Mouse (Mus musculus): ENCODE measurements around the gene Epm2a. TPM values are rescaled to one million over a fixed set of nuclear protein-coding genes. Genes with fewer than 3 reads are reported as not detected.
"Not testable (repeated sequence)": the region's sequence is repeated elsewhere in the genome, so short reads cannot be mapped to it uniquely, and the experiment has no call there.

The Epm2a gene
- 23.0 and 24.3 TPM in 2 replicates for polyA plus RNA-seq (2012; rRNA removed)

DNA sequence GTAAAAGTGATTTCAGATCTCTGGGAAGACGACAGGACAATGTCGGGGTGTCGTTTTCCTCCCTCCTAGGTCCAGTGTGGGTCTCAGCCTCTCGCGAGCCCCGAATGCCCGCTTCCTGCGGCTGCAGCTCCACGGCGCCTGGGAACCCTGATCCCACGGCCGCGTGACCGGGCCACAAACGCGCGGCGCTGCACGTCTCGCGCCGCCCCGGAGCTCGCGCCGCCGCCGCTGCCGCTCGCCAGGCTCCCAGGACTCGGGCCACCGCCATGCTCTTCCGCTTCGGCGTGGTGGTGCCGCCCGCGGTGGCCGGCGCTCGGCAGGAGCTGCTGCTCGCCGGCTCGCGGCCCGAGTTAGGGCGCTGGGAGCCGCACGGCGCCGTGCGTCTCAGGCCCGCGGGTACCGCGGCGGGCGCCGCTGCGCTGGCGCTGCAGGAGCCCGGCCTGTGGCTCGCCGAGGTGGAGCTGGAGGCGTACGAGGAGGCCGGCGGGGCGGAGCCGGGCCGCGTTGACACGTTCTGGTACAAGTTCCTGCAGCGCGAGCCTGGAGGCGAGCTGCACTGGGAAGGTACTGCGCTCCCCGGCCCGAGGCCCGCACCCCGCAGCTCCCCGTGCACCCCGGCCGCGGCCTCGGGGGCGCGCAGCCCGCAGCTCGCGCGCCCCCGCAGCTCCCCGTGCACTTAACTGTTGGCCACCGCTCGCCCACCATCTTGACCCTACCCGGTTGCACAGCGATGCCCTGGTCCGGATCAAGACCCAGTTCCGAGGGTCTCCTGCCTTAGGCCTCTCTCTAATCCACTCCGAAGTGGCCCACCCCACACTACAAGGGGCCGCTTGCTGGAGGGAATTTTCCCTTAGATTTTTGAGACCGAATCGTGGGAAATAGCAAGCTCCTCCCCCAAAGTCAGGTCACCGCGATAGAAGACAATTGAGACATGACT lies at the start of gene Epm2a:
Gene Epm2a (plus strand): TSS at position 200 of the 937 bp plus-strand sequence.
- Histone ChIP-seq H3K4me3 (replicated peaks; ENCODE audit: insufficient read depth, low read depth, low read length) (peak within 1 kb of the TSS; percentile 91), H3K27me3 (ENCODE audit: control insufficient read depth, insufficient read depth, low read length) (no peaks in the 10 kb centered on the region), H3K27ac (ENCODE audit: insufficient read depth, low read length) (peak within 1 kb of the TSS; percentile 93), H3K4me1 (ENCODE audit: control insufficient read depth, insufficient read depth, low read length) (no peaks in the 10 kb centered on the region)
- under 1% methylated on average over 96 of the region's 106 CpGs for WGBS
- TF ChIP-seq CTCF (IDR thresholded peaks at IDR 0.05; ENCODE audit: borderline replicate concordance, insufficient read depth, low read depth, low read length) (no peak), POLR2A (IDR thresholded peaks at IDR 0.05; ENCODE audit: borderline replicate concordance, insufficient read depth, low read length) (peak; percentile 40; the same call in 1 of the 2 replicates)
- DNase-seq = peak; percentile 82 to 84

DNA sequence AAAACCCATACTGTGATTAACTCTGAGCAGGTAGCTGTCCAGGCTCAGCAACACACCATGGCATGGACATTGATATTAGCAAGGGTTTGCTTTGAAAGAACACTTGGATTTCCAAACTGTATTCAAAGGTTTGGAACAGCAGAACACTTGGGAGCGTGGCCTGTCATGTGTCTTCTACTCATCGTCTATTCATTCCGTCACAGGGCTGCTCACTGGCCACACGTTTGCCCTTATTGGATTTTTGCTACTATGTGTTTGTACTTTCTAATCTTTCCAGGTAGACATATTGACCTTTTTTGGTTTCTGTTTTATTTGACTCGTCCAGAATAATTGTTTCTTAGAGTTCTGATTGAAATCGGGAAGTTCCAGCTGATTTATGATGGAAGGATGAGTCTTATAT lies 44.8 kb upstream of the Epm2a start:
- Histone ChIP-seq H3K4me3 (replicated peaks; ENCODE audit: insufficient read depth, low read depth, low read length) (no peak overlapping the region), H3K4me1 (ENCODE audit: control insufficient read depth, insufficient read depth, low read length) (peaks cover 2% of the 10 kb centered on the region; the same call in 1 of the 2 replicates), H3K27me3 (ENCODE audit: control insufficient read depth, insufficient read depth, low read length) (no peaks in the 10 kb centered on the region), H3K27ac (ENCODE audit: insufficient read depth, low read length) (no peak overlapping the region)
- TF ChIP-seq CTCF (IDR thresholded peaks at IDR 0.05; ENCODE audit: borderline replicate concordance, insufficient read depth, low read depth, low read length) (no peak), POLR2A (IDR thresholded peaks at IDR 0.05; ENCODE audit: borderline replicate concordance, insufficient read depth, low read length) (no peak)
- no peak for DNase-seq
- WGBS = 93% methylated on average over 6 of the region's 6 CpGs

DNA sequence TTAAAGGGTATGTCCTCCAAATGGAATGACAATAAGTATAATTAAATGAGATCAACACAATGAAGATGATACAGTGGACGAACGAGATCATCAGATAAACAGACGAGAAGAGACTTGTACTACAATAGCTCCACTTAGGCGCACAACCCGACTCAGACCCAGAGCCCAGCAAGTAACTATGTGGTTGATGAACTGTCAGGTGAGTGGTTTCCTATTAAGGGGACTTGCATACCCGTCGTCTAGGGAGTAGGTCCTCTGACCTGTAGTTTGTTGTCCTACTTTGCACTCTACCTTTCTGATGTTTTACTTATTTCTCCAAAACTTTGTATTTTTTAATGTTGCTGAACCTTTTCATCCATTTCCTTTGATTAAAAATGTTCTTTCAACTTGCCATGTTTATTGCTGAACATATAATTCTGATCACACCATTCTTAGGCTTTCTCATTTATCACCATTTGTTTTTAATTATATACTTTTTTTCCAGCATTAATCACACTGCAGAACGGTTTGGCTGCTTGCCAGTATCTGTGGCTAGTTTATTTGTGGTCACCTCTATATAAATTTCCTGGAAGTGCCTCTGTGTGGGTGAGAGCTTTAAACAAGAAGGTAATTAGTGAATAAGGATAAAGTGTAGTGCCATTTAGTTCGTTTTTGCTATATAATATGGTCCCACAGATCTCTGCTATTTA lies 37.7 kb upstream of the Epm2a start:
- Histone ChIP-seq H3K27me3 (ENCODE audit: control insufficient read depth, insufficient read depth, low read length) (no peaks in the 10 kb centered on the region), H3K27ac (ENCODE audit: insufficient read depth, low read length) (no peak overlapping the region), H3K4me3 (replicated peaks; ENCODE audit: insufficient read depth, low read depth, low read length) (no peak overlapping the region), H3K4me1 (ENCODE audit: control insufficient read depth, insufficient read depth, low read length) (no peaks in the 10 kb centered on the region)
- 73% methylated on average over 9 of the region's 9 CpGs for WGBS
- no peak for TF ChIP-seq CTCF (IDR thresholded peaks at IDR 0.05; ENCODE audit: borderline replicate concordance, insufficient read depth, low read depth, low read length)
- TF ChIP-seq POLR2A (IDR thresholded peaks at IDR 0.05; ENCODE audit: borderline replicate concordance, insufficient read depth, low read length) = no peak
- no peak for DNase-seq

DNA sequence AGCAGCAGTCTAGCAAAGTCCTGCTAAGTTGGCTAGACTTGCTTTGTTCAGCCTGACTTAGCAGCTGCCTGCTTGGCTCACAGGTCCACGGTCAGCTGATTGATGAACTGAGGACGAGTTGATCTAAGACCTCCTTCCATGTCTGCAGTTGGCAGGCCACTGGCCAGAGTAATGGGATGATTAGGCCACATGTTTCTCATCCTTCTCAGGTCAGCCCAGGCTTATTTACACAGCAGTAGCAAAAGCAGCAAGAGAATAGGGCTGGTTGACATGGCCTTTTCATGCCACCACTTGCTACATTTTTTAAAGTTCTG lies 37.2 kb upstream of the Epm2a start:
- WGBS = 17% methylated on average over 2 of the region's 2 CpGs
- no peaks in the 10 kb centered on the region for H3K27me3 ChIP-seq (ENCODE audit: control insufficient read depth, insufficient read depth, low read length)
- no peak overlapping the region for H3K27ac ChIP-seq (ENCODE audit: insufficient read depth, low read length)
- DNase-seq = no peak
- H3K4me3 ChIP-seq (replicated peaks; ENCODE audit: insufficient read depth, low read depth, low read length) = no peak overlapping the region
- no peaks in the 10 kb centered on the region for H3K4me1 ChIP-seq (ENCODE audit: control insufficient read depth, insufficient read depth, low read length)
- TF ChIP-seq POLR2A (IDR thresholded peaks at IDR 0.05; ENCODE audit: borderline replicate concordance, insufficient read depth, low read length) = no peak
- TF ChIP-seq CTCF (IDR thresholded peaks at IDR 0.05; ENCODE audit: borderline replicate concordance, insufficient read depth, low read depth, low read length) = no peak

DNA sequence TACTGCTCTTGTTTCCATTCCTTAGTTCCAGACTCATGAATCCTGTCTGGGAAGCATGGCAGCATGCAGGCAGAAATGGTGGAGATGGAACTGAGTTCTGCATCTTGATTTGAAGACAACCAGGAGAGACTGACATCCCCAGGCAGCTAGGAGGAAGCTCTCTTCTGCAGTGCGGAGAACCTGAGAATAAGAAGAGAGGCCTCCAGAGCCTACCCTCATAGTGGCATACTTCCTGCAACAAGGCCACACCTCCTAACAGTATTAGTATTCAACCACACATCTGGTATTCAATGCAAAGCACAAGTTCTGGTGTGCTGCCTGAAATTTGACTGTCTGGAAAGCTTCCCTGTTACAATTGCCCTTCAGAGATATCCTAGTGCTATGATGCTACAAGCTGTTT lies 33.3 kb upstream of the Epm2a start:
- Histone ChIP-seq H3K4me3 (replicated peaks; ENCODE audit: insufficient read depth, low read depth, low read length) (no peak overlapping the region), H3K27me3 (ENCODE audit: control insufficient read depth, insufficient read depth, low read length) (no peaks in the 10 kb centered on the region), H3K4me1 (ENCODE audit: control insufficient read depth, insufficient read depth, low read length) (no peaks in the 10 kb centered on the region), H3K27ac (ENCODE audit: insufficient read depth, low read length) (no peak overlapping the region)
- WGBS = 100% methylated on average over 1 of the region's 1 CpGs
- no peak for DNase-seq
- TF ChIP-seq POLR2A (IDR thresholded peaks at IDR 0.05; ENCODE audit: borderline replicate concordance, insufficient read depth, low read length) = no peak
- TF ChIP-seq CTCF (IDR thresholded peaks at IDR 0.05; ENCODE audit: borderline replicate concordance, insufficient read depth, low read depth, low read length) = no peak

DNA sequence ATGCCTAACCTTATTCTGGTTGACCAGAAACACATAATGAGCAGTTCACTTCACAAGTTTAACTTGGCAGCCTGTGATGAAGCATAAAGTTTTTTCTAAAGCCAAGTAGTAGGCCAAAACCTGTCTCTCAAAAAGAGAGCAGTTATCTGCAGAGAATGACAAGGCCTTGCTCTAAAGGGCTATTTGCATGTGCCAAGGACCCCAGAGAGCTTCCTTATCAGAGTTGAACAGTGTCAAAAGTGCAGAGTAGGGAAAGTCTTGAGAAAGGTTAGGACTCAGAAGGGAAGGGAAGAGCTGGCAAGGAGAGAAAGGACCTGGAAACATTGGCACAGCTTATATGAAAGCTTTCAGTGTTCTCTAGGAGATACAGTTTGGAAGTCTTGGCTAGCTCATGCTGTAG lies 32.7 kb upstream of the Epm2a start:
- H3K4me1 ChIP-seq (ENCODE audit: control insufficient read depth, insufficient read depth, low read length) = no peaks in the 10 kb centered on the region
- TF ChIP-seq POLR2A (IDR thresholded peaks at IDR 0.05; ENCODE audit: borderline replicate concordance, insufficient read depth, low read length) = no peak
- no peak for TF ChIP-seq CTCF (IDR thresholded peaks at IDR 0.05; ENCODE audit: borderline replicate concordance, insufficient read depth, low read depth, low read length)
- no peak for DNase-seq
- no peak overlapping the region for H3K27ac ChIP-seq (ENCODE audit: insufficient read depth, low read length)
- no peaks in the 10 kb centered on the region for H3K27me3 ChIP-seq (ENCODE audit: control insufficient read depth, insufficient read depth, low read length)
- H3K4me3 ChIP-seq (replicated peaks; ENCODE audit: insufficient read depth, low read depth, low read length) = no peak overlapping the region

DNA sequence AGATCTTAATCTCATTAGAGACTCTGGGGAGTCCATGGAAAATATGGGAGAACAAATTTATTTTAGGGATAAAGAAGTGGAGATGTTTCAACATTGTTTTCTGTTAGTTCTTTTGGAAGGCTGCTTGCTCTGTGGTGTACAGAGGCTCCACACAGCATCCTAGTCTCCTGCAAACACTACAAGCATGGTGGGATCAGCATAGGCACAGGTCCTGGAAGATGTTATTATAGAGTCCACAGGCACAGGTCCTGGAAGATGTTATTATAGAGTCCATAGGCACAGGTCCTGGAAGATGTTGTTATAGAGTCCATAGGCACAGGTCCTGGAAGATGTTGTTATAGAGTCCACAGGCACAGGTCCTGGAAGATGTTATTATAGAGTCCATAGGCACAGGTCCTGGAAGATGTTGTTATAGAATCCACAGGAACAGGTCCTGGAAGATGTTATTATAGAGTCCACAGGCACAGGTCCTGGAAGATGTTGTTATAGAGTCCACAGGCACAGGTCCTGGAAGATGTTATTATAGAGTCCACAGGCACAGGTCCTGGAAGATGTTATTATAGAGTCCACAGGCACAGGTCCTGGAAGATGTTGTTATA lies 25.2 kb upstream of the Epm2a start:
- not testable (repeated sequence) for DNase-seq; H3K27me3 ChIP-seq (ENCODE audit: control insufficient read depth, insufficient read depth, low read length); H3K4me1 ChIP-seq (ENCODE audit: control insufficient read depth, insufficient read depth, low read length); H3K27ac ChIP-seq (ENCODE audit: insufficient read depth, low read length); H3K4me3 ChIP-seq (replicated peaks; ENCODE audit: insufficient read depth, low read depth, low read length)
